Mouse (Mus musculus) Muller cell, postnatal 12 days (primary cell): ENCODE measurements at regions not wholly inside any gene's neighbourhood (a gene's known extent, or its start where the extent isn't known, plus 50 kb on each side); places are given as distances from the start of the nearest gene placed in this dataset.
A peak's percentile ranks its signal among the peaks of the same experiment; 100 is the strongest.

Experiments
- DNase-seq: peaks from one replicate; pipeline ENCODE4 v3.0.0-alpha.2; 2015; ENCODE audit errors: inconsistent ontology term

DNA sequence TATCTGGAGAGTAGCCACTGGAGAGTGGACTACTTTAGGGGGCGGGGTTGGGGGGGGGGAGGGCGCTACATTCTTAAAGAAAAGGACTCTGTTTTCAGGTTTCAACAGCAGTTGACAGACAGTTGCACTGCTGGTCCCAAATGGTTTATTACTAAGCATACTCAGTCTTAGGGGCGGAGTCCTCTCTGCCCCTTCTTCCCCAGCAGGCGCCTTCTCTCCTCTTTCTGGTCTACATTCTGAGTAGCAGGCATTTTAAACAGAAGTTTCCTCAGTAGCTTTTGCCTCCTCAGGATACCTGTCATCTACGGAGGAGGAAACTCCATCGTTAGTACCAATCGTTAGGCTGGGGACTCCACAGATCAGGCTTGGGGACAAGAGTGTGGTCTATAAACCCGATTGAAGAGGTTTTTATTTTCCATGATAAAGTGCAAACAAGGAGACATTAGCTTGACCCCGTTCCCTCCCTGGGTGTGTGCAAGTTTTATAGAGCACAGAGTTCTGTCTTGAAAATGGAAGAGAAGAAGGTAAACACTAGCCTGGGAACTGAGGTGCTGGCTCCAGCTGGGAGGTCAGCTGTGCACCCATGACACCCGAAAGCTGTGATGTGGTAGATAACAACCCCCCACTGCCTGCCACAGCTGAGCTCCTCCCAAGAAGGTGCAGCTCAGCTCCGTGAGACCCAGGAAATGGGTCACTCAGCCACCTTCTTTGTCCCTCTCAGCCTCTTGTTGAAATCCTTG is 107.8 kb downstream of the Btg1 start:
- DNase-seq = no peak

DNA sequence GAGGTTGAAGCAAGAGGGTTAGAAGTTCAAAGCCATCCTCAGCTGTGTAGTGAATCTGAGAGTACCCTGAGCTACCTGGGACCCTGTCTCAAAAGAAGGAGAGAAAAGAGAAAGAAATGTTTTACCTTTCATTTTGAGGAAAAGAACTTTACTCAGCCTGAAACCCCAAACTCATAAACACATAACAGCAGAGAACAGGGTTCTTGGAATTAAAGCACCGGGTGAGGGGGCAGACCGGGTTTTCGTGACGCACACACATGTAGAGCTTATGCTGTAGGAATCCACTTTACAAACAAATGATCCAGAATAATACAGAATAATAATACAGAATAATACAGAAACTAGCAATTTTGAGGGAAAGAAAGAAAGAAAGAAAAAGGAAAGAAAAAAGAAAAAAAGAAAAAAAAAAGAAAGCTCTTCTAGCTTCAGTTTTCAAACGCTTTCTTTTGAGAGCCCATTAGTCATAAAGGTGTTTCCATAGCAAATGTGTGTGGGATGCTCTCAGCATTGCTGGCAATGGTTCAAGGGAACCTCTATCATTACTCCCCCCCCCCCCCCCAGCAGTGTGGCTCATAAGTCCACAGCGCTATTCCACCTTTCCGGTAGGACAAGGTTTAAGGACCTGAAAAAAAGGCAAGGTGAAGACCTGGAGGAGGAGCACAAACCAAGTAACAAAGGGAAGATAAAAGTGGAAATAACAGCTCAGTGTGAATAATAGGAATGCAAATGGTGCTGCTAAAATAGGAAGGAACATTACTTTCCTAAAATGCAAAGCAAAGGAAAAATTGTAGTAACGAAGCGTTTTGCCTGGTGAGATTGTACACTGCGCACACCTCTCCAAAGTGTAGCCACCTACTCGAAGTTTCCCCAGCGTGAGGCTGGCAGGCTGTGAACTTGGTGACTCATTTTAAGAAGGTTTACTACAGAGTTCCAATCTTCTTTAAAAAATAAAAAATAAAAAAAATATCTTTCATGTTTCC is 110.3 kb downstream of the Btg1 start:
- no peak for DNase-seq

GRCm38 (mm10) chr10:96733581-96733980 is 116.8 kb downstream of the Btg1 start:
- DNase-seq = no peak

DNA sequence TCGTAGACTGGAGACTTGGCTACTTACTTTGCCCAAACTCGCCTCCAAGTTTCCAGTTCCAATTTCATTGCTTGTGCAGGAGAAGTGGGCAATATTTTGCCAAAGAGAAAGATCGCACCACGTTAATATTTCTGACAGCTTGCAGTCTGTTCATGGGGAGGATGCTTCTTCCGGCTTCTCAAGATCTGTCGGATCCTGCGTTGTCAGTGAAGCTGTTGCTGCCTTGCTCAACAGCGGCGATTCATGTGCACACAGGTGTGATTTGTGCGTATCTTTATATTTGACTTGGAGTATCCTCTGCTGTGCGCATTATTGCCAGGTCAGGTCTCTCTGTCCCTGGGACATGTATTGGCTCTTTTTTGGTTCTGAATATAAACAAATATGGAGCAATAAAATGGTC is 118.3 kb downstream of the Btg1 start:
- DNase-seq = no peak

DNA sequence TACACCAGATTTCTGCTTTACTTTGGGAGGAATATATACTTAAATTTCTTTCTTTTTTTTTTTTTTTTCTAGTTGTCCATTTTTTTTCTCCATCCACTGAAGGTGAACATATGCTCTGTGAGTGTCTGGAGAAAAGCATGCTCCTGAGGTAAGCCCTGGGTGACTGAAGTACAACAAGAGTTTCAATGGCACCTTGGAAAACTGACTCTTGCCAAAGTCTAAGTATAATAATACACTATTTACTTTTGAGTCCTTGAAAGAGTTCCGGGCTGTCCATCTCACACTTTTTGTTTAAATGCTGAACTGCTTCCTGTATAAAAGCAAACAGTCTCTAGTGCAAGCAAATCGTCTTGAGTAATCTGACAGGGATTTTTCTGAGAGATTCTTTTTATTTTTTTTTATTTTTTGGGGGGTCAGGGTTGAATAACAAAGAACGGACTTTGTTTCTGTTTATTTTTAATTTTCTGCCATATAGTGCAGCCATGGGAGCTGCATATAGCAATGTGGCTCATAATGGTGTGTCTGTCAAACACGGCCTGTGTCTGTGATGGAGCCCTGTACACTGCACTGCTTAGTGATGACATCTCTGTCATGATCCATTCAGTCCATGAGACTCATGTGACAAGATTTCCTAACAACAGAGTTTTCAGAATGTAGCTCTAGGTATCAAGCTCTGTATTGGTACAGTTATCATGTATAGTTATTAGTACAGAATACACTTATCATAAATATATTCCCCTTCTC is 119.3 kb downstream of the Btg1 start:
- no peak for DNase-seq

GRCm38 (mm10) chr10:96737972-96738371 is 121.2 kb downstream of the Btg1 start:
- no peak for DNase-seq

GRCm38 (mm10) chr10:96738606-96739005 is 121.8 kb downstream of the Btg1 start:
- DNase-seq = no peak

DNA sequence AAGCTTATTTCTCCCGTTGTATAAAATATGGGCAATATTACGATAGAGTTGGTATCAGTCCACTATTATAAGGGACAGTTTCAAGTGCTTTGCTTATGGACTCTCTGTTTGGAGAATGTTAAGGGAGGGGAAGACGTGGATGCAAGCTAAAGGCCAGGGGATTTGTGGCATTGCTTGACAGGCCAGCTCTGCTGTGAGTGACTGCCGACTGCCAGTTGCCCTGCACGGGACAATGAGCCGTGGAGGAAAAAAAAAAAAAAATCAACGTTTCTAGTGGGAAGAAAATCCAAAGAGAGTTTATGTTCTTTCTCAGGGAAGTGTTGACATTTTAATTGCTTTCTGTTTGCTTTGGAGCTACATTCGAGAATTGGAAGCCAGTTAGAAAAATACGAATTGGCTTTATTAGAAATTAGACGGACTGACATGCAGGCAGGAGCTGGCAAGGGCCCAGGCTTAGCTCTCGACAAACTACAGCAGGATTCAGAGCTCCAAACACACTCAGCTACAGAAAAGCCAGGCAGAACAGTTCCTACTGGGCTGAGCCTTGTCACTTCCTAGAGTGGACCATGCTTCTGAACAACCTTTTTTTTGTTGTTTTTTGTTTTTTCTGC is 127.5 kb downstream of the Btg1 start:
- DNase-seq = no peak

- peak; percentile 44 for DNase-seq
These were observed 130.3 kb downstream of the Btg1 start for GRCm38 (mm10) chr10:96747015-96747663.

DNA sequence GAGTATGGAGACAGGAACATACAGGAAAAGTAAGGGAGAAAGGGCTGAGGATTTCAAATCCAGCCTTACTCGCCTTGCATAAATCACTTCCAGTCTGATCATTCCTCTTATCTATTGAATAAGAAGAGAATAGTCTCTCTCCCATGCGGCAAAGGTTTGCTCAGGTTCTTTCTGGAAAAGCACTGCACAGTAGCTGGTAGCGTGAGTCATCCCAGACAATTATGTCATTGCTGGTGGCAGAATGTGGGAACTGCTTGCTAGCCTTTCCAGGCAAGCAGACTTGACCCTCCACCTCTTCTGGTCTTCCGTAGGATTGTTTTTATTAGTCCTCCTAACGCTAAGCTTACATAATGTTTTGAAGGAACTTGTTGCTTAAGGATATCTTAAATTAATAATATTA is 134.1 kb downstream of the Btg1 start:
- DNase-seq = peak; percentile 72

- DNase-seq = peak; percentile 77
These were observed 134.9 kb downstream of the Btg1 start for GRCm38 (mm10) chr10:96751580-96752264.

DNA sequence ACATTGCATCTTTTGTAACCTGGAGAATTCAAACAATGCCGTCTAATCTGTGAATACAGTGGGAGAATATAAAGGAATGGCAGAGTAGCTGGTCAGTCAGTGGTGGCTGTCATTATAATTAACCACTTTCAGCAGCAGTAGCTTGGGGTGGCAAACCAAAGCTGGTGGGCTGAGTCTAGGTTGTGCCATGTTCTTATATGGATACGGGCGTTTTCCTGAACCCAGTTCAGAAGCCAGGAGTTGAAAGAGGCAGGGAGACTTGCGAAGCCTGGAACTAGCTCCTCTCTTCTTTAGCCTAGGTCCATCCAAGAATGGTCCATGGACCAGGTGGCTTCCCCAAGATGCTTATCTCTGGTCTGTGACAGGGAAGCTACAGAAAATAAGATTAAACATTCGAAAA is 135.7 kb downstream of the Btg1 start:
- no peak for DNase-seq

DNA sequence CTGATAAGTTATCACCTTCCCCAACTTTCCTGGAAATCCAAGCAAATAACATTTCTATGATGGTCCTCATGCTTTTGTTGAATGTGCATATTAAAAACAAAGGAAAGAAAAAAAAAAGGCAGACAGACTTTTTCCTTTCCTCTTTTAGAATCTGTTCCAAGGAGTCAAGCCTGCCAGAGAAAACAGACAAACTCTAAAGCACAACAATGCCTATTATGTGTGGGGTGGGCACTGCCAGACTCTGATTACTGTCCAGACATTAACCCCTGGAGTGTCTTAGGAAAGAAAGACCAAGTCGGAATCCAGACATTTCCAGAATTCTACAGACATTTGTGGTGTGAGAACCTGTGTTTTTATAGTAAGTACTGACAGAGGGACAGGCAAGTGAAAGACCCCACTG is 136.7 kb downstream of the Btg1 start:
- DNase-seq = peak; percentile 87

DNA sequence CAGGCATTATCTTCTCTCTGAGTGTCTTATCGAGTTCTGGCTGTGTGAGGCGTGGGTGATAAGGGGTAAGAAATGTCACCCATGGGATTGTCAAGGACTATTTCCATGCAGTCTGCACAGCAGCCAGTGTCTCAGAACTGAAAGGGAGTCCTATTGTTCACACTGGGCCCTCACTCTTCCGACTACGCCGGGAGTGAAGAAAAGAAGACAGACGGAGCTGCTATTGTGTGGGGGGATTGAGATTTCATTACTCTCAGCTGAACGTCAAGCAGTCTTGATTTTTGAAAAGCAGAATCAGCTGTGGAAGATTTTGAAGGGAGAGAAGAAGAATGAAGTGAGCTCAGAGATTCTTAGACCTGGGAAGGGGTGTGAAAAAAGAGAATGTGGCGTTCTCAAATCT is 138.9 kb downstream of the Btg1 start:
- DNase-seq = no peak

- peak; percentile 53 for DNase-seq
These were observed 139.7 kb downstream of the Btg1 start for GRCm38 (mm10) chr10:96756355-96757084.

- DNase-seq = no peak
These were observed 140.5 kb downstream of the Btg1 start for GRCm38 (mm10) chr10:96757311-96757710.

DNA sequence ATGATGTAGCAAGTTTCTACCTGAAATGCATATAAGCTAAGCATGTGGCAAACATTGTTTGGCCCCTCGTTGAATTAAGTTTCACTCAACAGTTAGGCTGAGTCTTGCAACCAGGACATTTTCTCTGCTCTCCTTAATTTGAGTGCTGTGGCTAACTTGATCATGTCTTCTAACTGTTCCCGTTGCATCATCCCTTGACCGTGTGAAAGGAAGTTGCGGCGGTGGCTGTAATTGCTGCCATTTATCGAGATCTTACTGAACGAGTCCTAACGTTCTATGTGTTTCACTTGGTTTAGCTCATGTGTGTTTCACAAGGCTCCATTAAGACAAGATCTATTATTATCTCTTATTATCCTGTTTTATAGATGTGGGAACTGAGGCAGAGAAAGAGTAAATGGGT is 144.8 kb downstream of the Btg1 start:
- no peak for DNase-seq

DNA sequence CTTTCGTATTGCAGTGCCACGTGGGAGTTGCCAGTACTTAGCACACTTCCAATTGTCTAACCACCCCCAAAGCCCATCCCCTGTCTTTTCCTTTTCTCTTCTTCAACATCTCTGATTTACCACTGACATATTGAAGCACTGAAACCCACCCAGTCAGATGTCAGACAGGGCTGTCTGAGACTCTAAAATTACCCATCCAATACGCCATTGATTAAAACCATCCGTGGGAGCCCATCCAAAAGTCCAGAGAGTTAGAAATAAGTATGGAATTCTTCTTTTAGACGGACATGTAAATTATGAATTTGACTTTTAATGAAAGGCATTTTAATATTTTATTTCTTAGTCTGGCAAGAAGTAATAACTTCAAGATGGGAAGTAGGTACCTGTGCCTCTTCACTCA is 148.8 kb downstream of the Btg1 start:
- DNase-seq = no peak

DNA sequence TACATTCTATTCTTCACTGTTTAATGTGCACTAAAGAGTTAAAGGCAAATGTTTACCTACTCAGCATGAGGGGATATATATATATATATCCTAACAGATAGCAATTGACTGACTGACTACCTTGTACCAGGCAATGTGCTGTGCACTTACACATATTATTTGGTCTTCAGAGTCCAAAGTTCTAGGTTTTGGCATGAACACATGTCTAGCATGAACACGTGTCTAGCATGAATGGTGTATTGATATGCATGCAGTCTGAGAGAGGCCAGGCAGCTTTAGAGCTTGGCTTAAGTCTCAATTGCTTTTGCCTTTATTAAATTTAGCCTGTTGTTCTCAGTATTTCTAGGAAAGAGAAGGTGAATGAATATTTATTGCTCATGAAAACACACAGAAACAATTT is 161.4 kb downstream of the Btg1 start:
- DNase-seq = no peak

- DNase-seq = no peak
These were observed 167.2 kb downstream of the Btg1 start for GRCm38 (mm10) chr10:96783966-96784365.
